Mouse (Mus musculus) G1E (cell line): ENCODE results near the gene Srd5a3.

Source experiments
- CTCF ChIP-seq: IDR thresholded peaks from 2 replicates; pipeline ENCODE4 v1.5.1; 2012; ENCODE audit warnings: low read depth, low read length, inconsistent platforms, mixed read lengths
- GATA2 ChIP-seq: IDR thresholded peaks from 2 replicates; pipeline ENCODE4 v1.6.1; 2012; ENCODE audit warnings: low read depth, low read length, inconsistent platforms, borderline replicate concordance
- TAL1 ChIP-seq: conservative IDR thresholded peaks from 2 replicates; pipeline ENCODE4 v1.6.1; 2012; ENCODE audit warnings: low read depth, low read length, inconsistent platforms, mixed read lengths

GRCm38 (mm10) chr5:76149436-76149835, 9.4 kb downstream of the Srd5a3 start:
- TF ChIP-seq CTCF, result no peak
- TF ChIP-seq TAL1, result no peak
- TF ChIP-seq GATA2, result no peak
